Mouse (Mus musculus) kidney, adult 11 months (tissue): Measurements from ENCODE around the gene Krtap13.
"Not testable (repeated sequence)": the region's sequence is repeated elsewhere in the genome, so short reads cannot be mapped to it uniquely, and the experiment has no call there.

Experiments used
- DNase-seq: peaks from one replicate; pipeline ENCODE4 v3.0.0; 2022

Krtap13 gene

GRCm38 (mm10) chr16:88751535-88751934 is at the start of gene Krtap13:
Krtap13 (minus strand) TSS chr16:88751635.
- DNase-seq, result not testable (repeated sequence)

- DNase-seq, result no peak
Measured at GRCm38 (mm10) chr16:88786786-88787185, 35.4 kb upstream of the Krtap13 start.

DNA sequence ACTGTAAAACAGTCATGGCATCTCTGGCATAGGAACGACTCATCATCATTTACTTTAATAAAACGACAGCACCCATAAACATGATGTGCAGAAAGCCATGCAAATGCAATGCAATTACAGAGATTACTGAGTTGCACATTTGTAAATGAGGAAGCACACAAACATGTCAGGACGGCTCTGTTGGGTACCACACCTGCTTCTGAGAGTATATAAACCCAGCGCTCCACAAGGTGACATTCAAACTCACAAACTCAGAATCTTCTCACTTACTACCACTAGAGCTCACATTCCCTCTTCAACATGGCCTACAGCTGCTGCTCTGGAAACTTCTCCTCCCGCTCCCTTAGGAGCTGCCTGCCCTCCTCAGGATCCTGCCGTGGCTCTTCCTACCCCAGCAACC is 26.2 kb upstream of the Krtap13 start, which contains the start of gene Gm5965:
Gm5965 (plus strand) TSS at position 301 of the 400 bp plus-strand sequence.
- no peak for DNase-seq

DNA sequence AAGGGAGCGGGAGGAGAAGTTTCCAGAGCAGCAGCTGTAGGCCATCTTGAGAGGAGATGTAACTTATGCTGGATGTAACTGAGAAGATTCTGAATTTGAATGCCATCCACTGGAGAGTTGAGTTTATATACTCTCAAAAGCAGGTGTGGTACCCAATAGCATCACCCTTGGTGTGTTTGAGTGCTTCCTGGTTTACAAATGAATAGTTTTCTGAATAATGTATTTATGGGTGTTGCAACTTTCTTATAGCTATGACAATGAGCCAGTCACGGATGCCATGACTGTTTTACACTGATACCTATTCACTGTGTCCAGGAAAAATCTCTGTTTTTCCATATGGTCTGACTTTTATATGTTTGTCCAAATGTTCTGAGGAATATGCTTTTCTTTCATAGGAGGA is 22.7 kb upstream of the Krtap13 start, which contains the start of gene 2310057N15Rik:
2310057N15Rik (minus strand) TSS at position 101 of the 400 bp plus-strand sequence.
- no peak for DNase-seq

GRCm38 (mm10) chr16:88758547-88758946 is 7.1 kb upstream of the Krtap13 start, which contains the start of gene 2310034C09Rik:
2310034C09Rik (plus strand) TSS chr16:88758847.
- not testable (repeated sequence) for DNase-seq

GRCm38 (mm10) chr16:88747943-88748342 is 3.5 kb downstream of the Krtap13 start:
- DNase-seq, result no peak

DNA sequence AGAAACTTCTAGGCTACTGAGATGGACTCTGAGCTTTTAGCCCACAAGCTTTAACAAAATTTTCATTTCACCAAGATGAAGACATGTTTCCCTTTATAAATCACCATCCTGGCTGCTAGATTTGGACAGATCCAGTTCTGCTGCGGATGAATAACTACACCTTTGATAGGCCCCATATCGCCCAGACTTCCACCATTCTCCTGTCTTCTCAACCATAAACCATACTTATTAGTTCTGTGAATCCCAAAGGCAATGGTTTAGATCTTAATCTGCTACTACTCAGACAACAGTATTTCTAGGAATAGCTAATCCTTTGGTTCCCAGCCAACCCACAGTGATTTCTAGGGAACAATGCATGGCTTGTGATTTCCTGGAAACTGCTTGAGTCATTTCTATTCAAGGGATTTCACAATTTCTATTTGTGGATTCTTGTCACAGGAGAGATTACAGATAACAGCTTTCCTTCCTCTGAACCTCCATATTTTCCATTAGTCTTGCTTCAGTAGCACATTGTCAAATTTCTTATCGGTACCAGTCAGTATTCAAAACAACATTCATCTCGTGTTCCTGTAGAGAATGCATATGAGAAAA is 6.6 kb downstream of the Krtap13 start:
- DNase-seq, result no peak

DNA sequence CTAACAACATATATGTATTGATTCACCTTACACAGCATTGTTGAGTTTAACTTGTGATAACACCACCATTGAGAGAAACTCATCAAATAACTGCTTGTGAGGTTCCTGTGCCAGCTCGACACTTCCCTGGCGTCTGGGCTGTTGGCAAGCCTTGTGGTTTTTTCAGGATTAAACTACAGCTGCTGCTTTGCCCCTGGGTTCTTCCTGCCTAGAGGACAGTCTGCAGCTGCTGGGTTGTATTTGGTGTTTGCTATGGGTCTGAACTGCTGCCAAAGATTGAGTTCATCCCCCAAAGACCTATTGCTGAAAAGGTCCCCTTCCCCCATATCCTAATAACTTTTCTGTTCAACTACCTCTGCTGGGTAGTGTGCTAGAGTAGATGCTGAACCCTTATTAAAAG is 16.0 kb downstream of the Krtap13 start:
- DNase-seq, result no peak

DNA sequence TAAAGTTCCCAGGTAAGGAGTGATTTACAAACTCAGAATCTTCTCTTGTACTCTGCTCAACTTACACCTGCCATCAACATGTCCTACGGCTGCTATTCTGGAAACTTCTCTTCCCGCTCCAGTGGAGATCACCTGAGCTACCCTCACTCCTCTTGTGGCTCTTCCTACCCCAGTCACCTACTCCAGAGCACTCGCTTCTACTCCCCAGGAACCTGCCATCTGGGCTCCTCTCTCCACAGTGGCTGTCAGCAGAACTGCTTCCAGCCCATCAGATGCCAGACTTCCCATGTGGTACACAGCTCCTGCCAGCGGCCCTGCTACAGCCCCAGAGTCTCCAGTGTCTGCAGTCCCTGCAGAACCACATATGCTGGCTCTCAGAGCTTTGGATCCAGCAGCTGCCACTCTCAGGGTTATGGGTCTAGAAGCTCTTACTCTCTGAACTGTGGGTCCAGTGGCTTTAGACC is 22.6 kb downstream of the Krtap13 start, which contains the start of gene Krtap13-1:
Krtap13-1 (plus strand) TSS at position 51 of the 464 bp plus-strand sequence.
- DNase-seq, result no peak

GRCm38 (mm10) chr16:88720031-88720430 is 31.4 kb downstream of the Krtap13 start:
- DNase-seq, result no peak

- DNase-seq, result no peak
Measured at GRCm38 (mm10) chr16:88716549-88716948, 34.9 kb downstream of the Krtap13 start.

DNA sequence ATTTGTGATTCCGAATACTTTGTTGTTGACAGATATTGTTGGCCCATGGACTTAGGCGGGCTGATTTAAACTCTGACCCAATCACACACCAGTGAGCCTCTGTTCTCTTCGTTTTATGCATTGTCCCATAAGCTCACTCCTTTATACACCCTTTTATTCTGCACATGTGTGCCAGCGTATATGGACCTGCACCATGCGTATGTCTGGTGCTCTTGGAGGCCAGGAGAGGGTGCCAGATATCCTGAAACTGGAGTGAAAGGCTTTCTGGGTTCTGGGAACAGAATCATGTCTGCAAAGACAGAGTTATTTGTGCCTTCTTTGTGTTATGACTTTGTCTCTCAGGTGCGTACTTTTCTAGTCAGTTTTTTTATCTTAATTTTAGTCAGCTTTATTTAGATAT is 40.2 kb downstream of the Krtap13 start:
- no peak for DNase-seq

DNA sequence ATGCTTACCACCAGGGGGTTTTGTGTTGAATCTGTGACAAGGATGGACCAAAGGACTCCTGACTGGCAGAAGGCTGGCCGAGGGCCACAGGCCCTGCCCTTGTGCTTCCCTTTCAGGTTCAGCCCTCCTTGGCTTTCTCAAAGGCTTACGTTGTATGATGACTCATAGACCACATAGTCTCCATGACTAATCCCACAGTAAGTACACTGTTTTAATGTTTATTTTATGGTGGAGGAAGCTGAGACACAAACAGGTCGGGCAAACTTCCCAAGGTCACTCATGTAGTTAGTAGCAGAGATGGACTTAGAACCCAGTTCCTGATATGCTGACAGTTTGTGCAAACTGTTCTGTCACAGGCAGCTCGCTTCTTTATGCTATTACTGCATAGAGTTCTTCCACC is 40.7 kb downstream of the Krtap13 start:
- DNase-seq, result no peak

DNA sequence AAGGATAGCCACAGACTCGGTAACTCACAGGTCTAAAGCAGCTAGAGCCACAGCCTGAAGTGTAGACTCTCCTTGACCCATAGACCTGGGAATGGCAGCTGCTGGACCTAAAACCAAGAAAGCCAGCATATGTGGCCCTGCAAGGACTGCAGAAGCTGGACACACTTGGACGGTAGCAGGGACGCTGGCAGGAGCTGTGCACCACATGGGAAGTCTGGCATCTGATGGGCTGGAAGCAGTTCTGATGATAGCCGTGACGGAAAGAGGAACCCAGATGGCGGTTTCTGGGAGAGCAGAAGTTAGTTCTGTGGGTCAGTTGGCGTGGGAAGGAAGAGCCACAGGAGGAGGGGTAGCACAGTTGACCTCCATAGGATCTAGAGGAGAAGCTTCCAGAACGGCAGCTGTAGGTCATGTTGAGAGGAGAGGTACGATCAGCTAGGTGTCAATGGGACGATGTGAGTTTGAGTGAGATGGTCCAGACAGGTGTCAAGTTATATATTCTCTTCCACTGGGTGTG is 43.9 kb downstream of the Krtap13 start, which contains the start of gene 2310061N02Rik:
2310061N02Rik (minus strand) TSS at position 467 of the 517 bp plus-strand sequence.
- no peak for DNase-seq

DNA sequence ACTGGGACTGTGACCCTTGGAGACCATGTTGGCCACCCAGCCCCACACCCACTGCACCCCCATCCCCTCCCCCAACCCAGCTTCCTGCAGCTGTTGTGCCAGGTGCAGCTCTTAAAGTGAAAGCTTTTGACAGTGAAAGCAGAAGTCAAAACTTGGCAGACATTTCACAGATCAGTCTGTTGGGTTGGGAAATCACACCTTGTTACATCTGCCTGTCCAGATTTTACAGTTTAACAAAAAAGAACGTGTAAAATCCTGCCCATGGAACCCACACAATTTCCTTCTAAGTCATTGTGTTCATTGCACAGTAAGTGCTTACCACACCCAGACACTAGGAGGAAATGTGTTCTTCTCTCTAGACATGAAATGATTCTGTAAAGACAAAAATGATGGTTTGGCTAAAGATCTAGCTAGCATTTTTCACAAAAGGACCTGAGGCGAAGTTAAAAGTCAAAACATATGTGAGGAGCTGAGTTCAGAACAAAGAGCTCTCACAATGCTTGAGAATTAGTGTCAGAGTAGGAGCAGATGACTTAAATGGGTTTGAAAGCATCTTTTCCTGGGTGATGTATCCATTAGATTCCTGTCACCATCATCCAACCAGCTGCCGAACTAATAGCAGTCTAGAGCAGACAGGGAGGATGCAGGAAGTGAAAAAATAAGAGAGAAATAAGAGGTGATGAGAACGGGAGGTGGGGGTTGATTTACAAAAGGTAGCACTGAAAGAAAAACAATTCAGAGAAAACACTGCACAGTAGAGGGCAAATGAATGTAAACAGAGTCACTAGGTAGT is 50.2 kb downstream of the Krtap13 start:
- no peak for DNase-seq
